ENCODE assay signal across 16 mouse cellular contexts in genomic region chr10:92557463-92557862, GRCm38 (mm10).
A peak's percentile ranks its signal among the peaks of the same experiment; 100 is the strongest.
DNase-seq lines count a peak whose midpoint lies in the region; ATAC-seq and TF ChIP-seq lines count a peak whose summit lies in the region.
"Had no signal": no experiment of that assay in that cellular context is flagged by ENCODE, and none has a peak within 500 bp of the region (broad histone marks: within the 10 kb centered on the region; RNA-seq: fewer than 3 reads in every experiment).

No protein-coding gene starts in this region.

- WGBS in forebrain, embryonic 10.5 days = 14% methylated on average over 4 of the region's 4 CpGs
- WGBS in forebrain, postnatal 0 days = 30% methylated on average over 4 of the region's 4 CpGs
- 17% methylated on average over 4 of the region's 4 CpGs for WGBS in forebrain, embryonic 15.5 days
- WGBS in midbrain, embryonic 14.5 days = 14% methylated on average over 4 of the region's 4 CpGs
- 48% methylated on average over 4 of the region's 4 CpGs for WGBS in cerebellum, adult 2 months

- peaks cover 60% of the 10 kb centered on the region for H3K4me1 ChIP-seq in forebrain, embryonic 10.5 days
- H3K4me1 ChIP-seq in forebrain, postnatal 0 days (ENCODE audit: insufficient read depth) = no peaks in the 10 kb centered on the region
- H3K4me1 ChIP-seq in forebrain, embryonic 15.5 days = peaks cover 33% of the 10 kb centered on the region
- peaks cover 19% of the 10 kb centered on the region for H3K4me1 ChIP-seq in midbrain, embryonic 14.5 days (ENCODE audit: control insufficient read depth, insufficient read depth, low read length)
- H3K4me1 ChIP-seq in cerebellum, adult 2 months (ENCODE audit: control insufficient read depth, insufficient read depth, low read length) = no peaks in the 10 kb centered on the region
- H3K4me1 ChIP-seq: heart, embryonic 13.5 days had no signal

- 0 out of 2 replicates have a peak overlapping the region, but pooled peaks have one; percentile 3 for H3K4me3 ChIP-seq in forebrain, embryonic 10.5 days
- no peak overlapping the region for H3K4me3 ChIP-seq in forebrain, postnatal 0 days (ENCODE audit: low read depth, low read length)
- no peak overlapping the region for H3K4me3 ChIP-seq in forebrain, embryonic 15.5 days
- H3K4me3 ChIP-seq in midbrain, embryonic 14.5 days (replicated peaks; ENCODE audit: low read depth, low read length) = no peak overlapping the region
- H3K4me3 ChIP-seq in cerebellum, adult 2 months (replicated peaks; ENCODE audit: insufficient read depth, low read depth, low read length) = no peak overlapping the region
- H3K4me3 ChIP-seq in left cerebral cortex, adult 2 months = no peak overlapping the region
- H3K4me3 ChIP-seq: heart, embryonic 13.5 days; limb, embryonic 15.5 days had no signal

- no peak for TF ChIP-seq POLR2A in cerebellum, adult 2 months (IDR thresholded peaks at IDR 0.05; ENCODE audit: borderline replicate concordance, insufficient read depth, low read length)

- H3K4me2 ChIP-seq in forebrain, postnatal 0 days (ENCODE audit: low read depth) = no peak overlapping the region
- no peak overlapping the region for H3K4me2 ChIP-seq in forebrain, embryonic 15.5 days (replicated peaks)
- no peak overlapping the region for H3K4me2 ChIP-seq in midbrain, embryonic 14.5 days (ENCODE audit: low read length)
- H3K4me2 ChIP-seq: heart, embryonic 13.5 days; limb, embryonic 15.5 days had no signal

- H3K9me3 ChIP-seq in forebrain, embryonic 10.5 days = no peaks in the 10 kb centered on the region
- no peaks in the 10 kb centered on the region for H3K9me3 ChIP-seq in forebrain, postnatal 0 days (ENCODE audit: low read length)
- no peaks in the 10 kb centered on the region for H3K9me3 ChIP-seq in forebrain, embryonic 15.5 days
- no peaks in the 10 kb centered on the region for H3K9me3 ChIP-seq in midbrain, embryonic 14.5 days (ENCODE audit: control insufficient read depth, low read length)
- H3K9me3 ChIP-seq: heart, embryonic 13.5 days; limb, embryonic 15.5 days had no signal

- H3K27ac ChIP-seq in forebrain, embryonic 10.5 days = peak overlapping the region; percentile 89
- no peak overlapping the region for H3K27ac ChIP-seq in forebrain, postnatal 0 days (ENCODE audit: low read depth, low read length)
- peak overlapping the region; percentile 71 for H3K27ac ChIP-seq in forebrain, embryonic 15.5 days (replicated peaks)
- H3K27ac ChIP-seq in midbrain, embryonic 14.5 days (replicated peaks; ENCODE audit: low read depth, low read length) = peak overlapping the region; percentile 55; the same call in 1 of the 2 replicates
- H3K27ac ChIP-seq in cerebellum, adult 2 months (ENCODE audit: insufficient read depth, low read length) = no peak overlapping the region
- H3K27ac ChIP-seq in left cerebral cortex, adult 2 months = no peak overlapping the region
- H3K27ac ChIP-seq: heart, embryonic 13.5 days; limb, embryonic 15.5 days had no signal

- no peak overlapping the region for H3K9ac ChIP-seq in forebrain, postnatal 0 days
- no peak overlapping the region for H3K9ac ChIP-seq in forebrain, embryonic 15.5 days (replicated peaks)
- H3K9ac ChIP-seq in midbrain, embryonic 14.5 days (replicated peaks; ENCODE audit: low read length) = no peak overlapping the region
- H3K9ac ChIP-seq: heart, embryonic 13.5 days; limb, embryonic 15.5 days had no signal

- ATAC-seq in forebrain, postnatal 0 days = no peak
- ATAC-seq in forebrain, embryonic 15.5 days (replicated peaks) = no peak
- ATAC-seq in midbrain, embryonic 14.5 days (ENCODE audit: low FRiP score, low TSS enrichment) = no peak; the same call in 1 of the 2 replicates
- ATAC-seq: lung, postnatal 0 days had no signal

- H3K36me3 ChIP-seq in forebrain, embryonic 10.5 days (replicated peaks) = no peaks in the 10 kb centered on the region
- no peaks in the 10 kb centered on the region for H3K36me3 ChIP-seq in forebrain, postnatal 0 days (ENCODE audit: insufficient read depth)
- H3K36me3 ChIP-seq in forebrain, embryonic 15.5 days = no peaks in the 10 kb centered on the region
- H3K36me3 ChIP-seq in midbrain, embryonic 14.5 days (ENCODE audit: control insufficient read depth, insufficient read depth, low read length) = no peaks in the 10 kb centered on the region
- H3K36me3 ChIP-seq: heart, embryonic 13.5 days; limb, embryonic 15.5 days had no signal

- intact Hi-C loops in left cerebral cortex, adult 2 months (cut with DNase I) = no loop called here

- peaks cover 53% of the 10 kb centered on the region for H3K27me3 ChIP-seq in forebrain, embryonic 10.5 days (ENCODE audit: poor library complexity, severe bottlenecking)
- no peaks in the 10 kb centered on the region for H3K27me3 ChIP-seq in forebrain, postnatal 0 days (ENCODE audit: insufficient read depth, low read length)
- 0 out of 2 replicates have a peak, but pooled peaks cover 4% of the 10 kb centered on the region for H3K27me3 ChIP-seq in forebrain, embryonic 15.5 days
- H3K27me3 ChIP-seq in midbrain, embryonic 14.5 days (ENCODE audit: control insufficient read depth, insufficient read depth, low read length) = no peaks in the 10 kb centered on the region
- no peaks in the 10 kb centered on the region for H3K27me3 ChIP-seq in cerebellum, adult 2 months (ENCODE audit: control insufficient read depth, insufficient read depth, low read length)
- H3K27me3 ChIP-seq: heart, embryonic 13.5 days; limb, embryonic 15.5 days had no signal

- DNase-seq in forebrain, embryonic 10.5 days (ENCODE audit: extremely low spot score, low spot score) = no peak
- DNase-seq in forebrain, postnatal 0 days = no peak
- DNase-seq in embryo, embryonic 11 days = peak; percentile 25
- no peak for DNase-seq in midbrain, embryonic 14.5 days
- DNase-seq in cerebellum, adult 2 months = no peak
- DNase-seq in heart, adult 8-10 months (ENCODE audit: low spot score) = no peak
- no peak for DNase-seq in left cerebral cortex, adult 2 months (ENCODE audit: extremely low spot score in 1 of 2, low spot score in 2 of 2)
- DNase-seq: adrenal gland, adult 8-10 months; cerebellum, postnatal 36 days; gastrocnemius, postnatal 10 days; kidney, postnatal 10 days; layer of hippocampus, postnatal 36 days had no signal

- no peak for TF ChIP-seq CTCF in forebrain, postnatal 0 days (IDR thresholded peaks at IDR 0.05; ENCODE audit: low read depth)
- TF ChIP-seq CTCF in cerebellum, adult 2 months (IDR thresholded peaks at IDR 0.05; ENCODE audit: borderline replicate concordance, insufficient read depth, low read depth, low read length) = no peak
- TF ChIP-seq CTCF in left cerebral cortex, adult 2 months (IDR thresholded peaks at IDR 0.05) = no peak

Comparison
In these comparisons a context has a peak if more than half of its experiments do, and no peak if none do; other contexts are left out.
1. H3K27ac ChIP-seq: peak in forebrain, embryonic 10.5 days (single experiment), forebrain, embryonic 15.5 days (single experiment) and midbrain, embryonic 14.5 days (single experiment); none in forebrain, postnatal 0 days (single experiment), cerebellum, adult 2 months (single experiment) and left cerebral cortex, adult 2 months (single experiment).